Comparison of ENCODE assay signal across 7 mouse cellular contexts in genomic region chr4:43114946-43115345, GRCm38 (mm10). TPM values are rescaled to one million over a fixed set of nuclear protein-coding genes. Genes with fewer than 3 reads are reported as not detected.
DNase-seq lines count a peak whose midpoint lies in the region; ATAC-seq and TF ChIP-seq lines count a peak whose summit lies in the region.

No protein-coding gene starts in this region.

- no peaks in the 10 kb centered on the region for H3K36me3 ChIP-seq in embryonic facial prominence, embryonic 10.5 days (replicated peaks)
- H3K36me3 ChIP-seq in liver, embryonic 14.5 days (replicated peaks; ENCODE audit: control insufficient read depth, insufficient read depth, low read depth): no peaks in the 10 kb centered on the region

- no peak for TF ChIP-seq EP300 in liver, embryonic 14.5 days (IDR thresholded peaks at IDR 0.05; ENCODE audit: low read depth)

- TF ChIP-seq CTCF in liver, embryonic 14.5 days (IDR thresholded peaks at IDR 0.05; ENCODE audit: low read depth): peak; percentile 52; the same call in 1 of the 2 replicates

- ATAC-seq in liver, embryonic 14.5 days (ENCODE audit: insufficient read depth): no peak

- 18% methylated on average over 2 of the region's 2 CpGs for WGBS in embryonic facial prominence, embryonic 10.5 days
- WGBS in liver, embryonic 14.5 days (ENCODE audit: insufficient replicate concordance): 7% methylated on average over 2 of the region's 2 CpGs

- no peak overlapping the region for H3K27ac ChIP-seq in embryonic facial prominence, embryonic 10.5 days (replicated peaks)
- H3K27ac ChIP-seq in liver, embryonic 14.5 days: no peak overlapping the region

- peak; percentile 1 to 18 for DNase-seq in urinary bladder, adult 18-20 months (ENCODE audit: low spot score in 2 of 2)
- DNase-seq in urinary bladder, postnatal 10 days (ENCODE audit: low spot score): no peak
- peak; percentile 49 for DNase-seq in adrenal gland, postnatal 14 days
- DNase-seq in embryonic facial prominence, embryonic 10.5 days (ENCODE audit: low spot score): peak; percentile 36
- peak; percentile 63 for DNase-seq in kidney, postnatal 14 days
- DNase-seq in liver, embryonic 14.5 days (ENCODE audit: low read depth in 3 of 3, low spot score in 3 of 3): peak; percentile 2 to 33 (median 9)
- peak; percentile 61 for DNase-seq in right cerebral cortex, postnatal 14 days

- no peaks in the 10 kb centered on the region for H3K4me1 ChIP-seq in embryonic facial prominence, embryonic 10.5 days
- H3K4me1 ChIP-seq in liver, embryonic 14.5 days (replicated peaks; ENCODE audit: control insufficient read depth in 2 of 2, insufficient read depth in 2 of 2, low read length in 1 of 2): no peaks in the 10 kb centered on the region; a peak in 1 of 4 replicates

- no peak overlapping the region for H3K9ac ChIP-seq in liver, embryonic 14.5 days (replicated peaks)

- H3K4me3 ChIP-seq in embryonic facial prominence, embryonic 10.5 days: no peak overlapping the region
- no peak overlapping the region for H3K4me3 ChIP-seq in liver, embryonic 14.5 days (ENCODE audit: insufficient read depth in 1 of 2, low read depth in 2 of 2, low read length in 2 of 2)

- no peak overlapping the region for H3K4me2 ChIP-seq in liver, embryonic 14.5 days (ENCODE audit: low read depth)

- no peaks in the 10 kb centered on the region for H3K9me3 ChIP-seq in embryonic facial prominence, embryonic 10.5 days
- H3K9me3 ChIP-seq in liver, embryonic 14.5 days (ENCODE audit: control insufficient read depth, low read length): no peaks in the 10 kb centered on the region

- no peaks in the 10 kb centered on the region for H3K27me3 ChIP-seq in embryonic facial prominence, embryonic 10.5 days (replicated peaks; ENCODE audit: low read depth, poor library complexity, severe bottlenecking)
- H3K27me3 ChIP-seq in liver, embryonic 14.5 days (ENCODE audit: control insufficient read depth, insufficient read depth, low read length): no peaks in the 10 kb centered on the region

RNA-seq across cellular contexts. Expression of gene Unc13b, which starts 56.2 kb away (rescaled TPM):
- 12.1 and 13.9 TPM in 2 replicates for total RNA-seq in adrenal gland, postnatal 14 days (2021)
- polyA plus RNA-seq in embryonic facial prominence, embryonic 10.5 days (2016; fragmentation: Nextera tagmentation; extraction: Ambion mirVana): 4.8 and 6.6 TPM in 2 replicates
- polyA plus RNA-seq in liver, embryonic 14.5 days (2012; rRNA removed): 0.59 and 0.73 TPM in 2 replicates
- polyA plus RNA-seq in liver, embryonic 14.5 days (2014; fragmentation: Nextera tagmentation; extraction: Ambion mirVana): 0.19 and 0.37 TPM in 2 replicates
